Mouse (Mus musculus) forebrain, embryonic 15.5 days (tissue): ENCODE results near the gene Wfdc6a. TPM values are rescaled to one million over a fixed set of nuclear protein-coding genes. Genes with fewer than 3 reads are reported as not detected.
A peak's percentile ranks its signal among the peaks of the same experiment; 100 is the strongest.

ENCODE experiments used
- ATAC-seq: fragments of 200-750 bp; cut with Nextera tagmentation; replicated peaks from 2 replicates; pipeline ENCODE4 v1.8.0; 2017; ENCODE audit warnings: mild to moderate bottlenecking, moderate TSS enrichment, moderate library complexity
- H3K27ac ChIP-seq: fragments of 300-500 bp; sonication (generic); replicated peaks from 2 replicates; pipeline ENCODE4 v1.5.1; 2015; ENCODE audit warnings: mild to moderate bottlenecking, inconsistent platforms
- H3K27me3 ChIP-seq: fragments of 300-500 bp; sonication (generic); 2 replicates; pipeline ENCODE4 v1.6.1; 2015; ENCODE audit warnings: inconsistent platforms
- H3K36me3 ChIP-seq: fragments of 300-500 bp; sonication (generic); 2 replicates; pipeline ENCODE4 v1.6.1; 2015; ENCODE audit warnings: mild to moderate bottlenecking, inconsistent platforms
- H3K4me1 ChIP-seq: fragments of 300-500 bp; sonication (generic); 2 replicates; pipeline ENCODE4 v1.6.1; 2015; ENCODE audit warnings: inconsistent platforms
- H3K4me2 ChIP-seq: fragments of 300-500 bp; sonication (generic); replicated peaks from 2 replicates; pipeline ENCODE4 v1.6.1; 2015; ENCODE audit warnings: mild to moderate bottlenecking, inconsistent platforms
- H3K4me3 ChIP-seq: fragments of 300-500 bp; sonication (generic); 2 replicates; pipeline ENCODE4 v1.5.1; 2015; ENCODE audit warnings: mild to moderate bottlenecking, inconsistent platforms
- H3K9ac ChIP-seq: fragments of 300-500 bp; sonication (generic); replicated peaks from 2 replicates; pipeline ENCODE4 v1.6.1; 2015; ENCODE audit warnings: mild to moderate bottlenecking, inconsistent platforms
- H3K9me3 ChIP-seq: fragments of 300-500 bp; sonication (generic); 2 replicates; pipeline ENCODE4 v1.6.1; 2016; ENCODE audit warnings: inconsistent platforms
- WGBS: fragments of 180-500 bp; shearing (Covaris S2); methylation state at CpG from one replicate; pipeline ENCODE4 v1.1.7; 2015; ENCODE audit warnings: mixed read lengths; 5-methylcytosine and 5-hydroxymethylcytosine counted together
- polyA plus RNA-seq: library from polyadenylated mRNA; unstranded; fragments of >200 nt; fragmentation: Nextera tagmentation; extraction: Ambion mirVana; gene quantifications from 2 replicates; pipeline ENCODE4 v1.2.1, GENCODE M21; 2015

The Wfdc6a gene
- polyA plus RNA-seq, 1 experiment from 2014 or later: not detected

DNA sequence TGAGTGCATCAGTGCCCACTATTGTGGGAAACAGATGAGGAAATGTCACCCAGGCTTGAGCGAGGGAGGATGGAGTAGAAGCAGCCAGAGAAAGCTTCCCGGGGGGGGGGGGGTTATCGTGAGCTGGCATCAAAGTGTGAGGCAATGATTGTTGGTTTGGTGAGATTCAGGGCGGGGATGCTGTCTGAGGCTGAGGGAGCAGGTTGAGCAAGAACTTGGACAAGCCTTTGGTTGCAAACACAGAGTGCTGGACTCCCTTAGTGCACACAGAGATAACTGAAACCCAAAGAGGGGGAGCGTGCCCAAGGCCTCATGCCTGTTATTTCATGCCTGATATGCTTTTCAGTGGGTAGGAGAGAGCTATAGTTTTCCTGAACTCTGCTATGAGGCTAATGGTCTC is 17.8 kb downstream of the Wfdc6a start:
- Histone ChIP-seq H3K9me3 (no peaks in the 10 kb centered on the region), H3K4me3 (no peak overlapping the region), H3K4me1 (peaks cover 17% of the 10 kb centered on the region), H3K9ac (no peak overlapping the region), H3K27ac (no peak overlapping the region), H3K27me3 (peaks cover 6% of the 10 kb centered on the region; the same call in 1 of the 2 replicates), H3K4me2 (no peak overlapping the region), H3K36me3 (no peaks in the 10 kb centered on the region)
- no peak for ATAC-seq
- 95% methylated on average over 5 of the region's 5 CpGs for WGBS

DNA sequence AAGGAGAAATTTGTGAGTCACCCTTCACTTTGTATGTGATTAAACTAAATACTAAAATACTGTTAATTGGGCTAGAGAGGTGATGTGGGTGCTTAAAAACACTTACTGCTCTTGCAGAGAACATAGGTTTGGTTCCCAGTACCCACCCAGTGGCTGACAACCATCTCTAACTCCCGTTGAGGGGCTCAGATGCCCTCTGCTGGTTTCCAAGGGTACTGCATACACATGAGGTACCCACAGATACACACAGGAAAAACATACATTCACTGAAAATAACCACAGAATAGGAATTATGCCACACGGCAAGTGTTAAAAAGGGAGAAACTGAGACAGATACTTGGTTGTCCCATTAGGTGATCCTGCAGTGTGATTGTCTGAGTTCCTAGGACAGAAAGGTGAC is 18.2 kb downstream of the Wfdc6a start:
- no peak overlapping the region for H3K4me2 ChIP-seq
- H3K9me3 ChIP-seq: no peaks in the 10 kb centered on the region
- no peak overlapping the region for H3K4me3 ChIP-seq
- no peak overlapping the region for H3K27ac ChIP-seq
- peaks cover 18% of the 10 kb centered on the region for H3K4me1 ChIP-seq
- WGBS: 90% methylated on average over 2 of the region's 2 CpGs
- ATAC-seq: no peak
- peaks cover 6% of the 10 kb centered on the region; the same call in 1 of the 2 replicates for H3K27me3 ChIP-seq
- no peak overlapping the region for H3K9ac ChIP-seq
- no peaks in the 10 kb centered on the region for H3K36me3 ChIP-seq

DNA sequence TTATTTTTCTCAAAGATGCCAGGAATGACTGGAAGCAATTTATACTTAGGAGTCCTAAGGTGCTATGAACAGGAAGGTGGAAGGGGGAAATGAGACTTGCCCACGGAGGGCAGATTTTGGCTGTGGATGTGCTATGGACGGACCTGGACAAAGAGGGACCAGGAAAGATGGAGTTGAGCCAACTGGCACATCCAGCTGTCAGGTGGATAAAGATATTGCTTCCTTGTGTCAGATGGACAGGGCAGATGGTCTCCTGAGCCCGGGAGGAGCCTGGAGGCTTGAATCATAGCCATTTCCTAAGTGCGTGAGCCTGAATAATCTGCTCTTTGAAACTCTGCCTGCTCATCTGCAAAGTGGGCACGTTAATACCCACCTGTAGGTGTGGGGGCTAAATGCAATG is 20.9 kb downstream of the Wfdc6a start:
- Histone ChIP-seq H3K9me3 (no peaks in the 10 kb centered on the region), H3K9ac (no peak overlapping the region), H3K27me3 (peaks cover 6% of the 10 kb centered on the region; the same call in 1 of the 2 replicates), H3K4me2 (no peak overlapping the region), H3K4me1 (peaks cover 18% of the 10 kb centered on the region), H3K27ac (no peak overlapping the region), H3K4me3 (no peak overlapping the region), H3K36me3 (no peaks in the 10 kb centered on the region)
- no peak for ATAC-seq
- 65% methylated on average over 5 of the region's 5 CpGs for WGBS

DNA sequence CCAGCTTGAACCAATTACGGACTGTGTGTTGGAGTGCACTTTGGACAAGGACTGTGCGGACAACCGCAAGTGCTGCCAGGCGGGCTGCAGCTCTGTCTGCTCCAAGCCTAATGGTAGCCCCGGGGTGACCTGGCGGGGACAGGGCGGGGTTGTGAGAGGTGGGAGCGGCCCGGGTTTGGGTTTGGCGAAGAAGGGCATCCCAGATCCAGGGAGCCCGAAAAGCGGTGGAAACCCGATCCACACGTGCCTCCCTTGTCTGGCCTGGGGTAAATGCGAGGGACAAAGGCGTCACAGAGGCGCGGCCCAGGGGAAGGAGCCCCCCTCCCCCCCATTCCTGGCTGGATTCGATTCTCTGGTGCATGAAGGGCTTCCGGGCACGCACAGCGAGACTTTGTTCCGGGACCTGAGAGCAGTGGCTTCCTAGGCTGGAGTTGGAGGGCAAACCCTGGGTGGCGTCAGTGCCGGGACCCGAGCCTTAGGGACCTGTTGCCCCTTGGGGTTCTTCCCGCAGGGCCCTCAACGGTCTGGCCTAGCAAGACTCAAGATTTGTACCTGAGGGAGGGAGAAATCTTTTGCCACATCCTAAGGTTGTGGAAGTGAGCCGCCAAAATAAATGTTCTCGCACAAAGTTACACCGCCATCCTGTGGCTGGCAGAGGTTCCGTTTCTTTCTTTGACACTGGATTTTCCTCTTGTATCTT is 21.8 kb downstream of the Wfdc6a start:
- peak overlapping the region; percentile 50 for H3K4me3 ChIP-seq
- ATAC-seq: peak; percentile 57
- H3K9ac ChIP-seq: peak overlapping the region; percentile 53
- peak overlapping the region; percentile 99 for H3K4me2 ChIP-seq
- H3K27ac ChIP-seq: no peak overlapping the region
- peaks cover 6% of the 10 kb centered on the region; the same call in 1 of the 2 replicates for H3K27me3 ChIP-seq
- no peaks in the 10 kb centered on the region for H3K9me3 ChIP-seq
- peaks cover 18% of the 10 kb centered on the region for H3K4me1 ChIP-seq
- H3K36me3 ChIP-seq: no peaks in the 10 kb centered on the region
- 2% methylated on average over 32 of the region's 32 CpGs for WGBS

DNA sequence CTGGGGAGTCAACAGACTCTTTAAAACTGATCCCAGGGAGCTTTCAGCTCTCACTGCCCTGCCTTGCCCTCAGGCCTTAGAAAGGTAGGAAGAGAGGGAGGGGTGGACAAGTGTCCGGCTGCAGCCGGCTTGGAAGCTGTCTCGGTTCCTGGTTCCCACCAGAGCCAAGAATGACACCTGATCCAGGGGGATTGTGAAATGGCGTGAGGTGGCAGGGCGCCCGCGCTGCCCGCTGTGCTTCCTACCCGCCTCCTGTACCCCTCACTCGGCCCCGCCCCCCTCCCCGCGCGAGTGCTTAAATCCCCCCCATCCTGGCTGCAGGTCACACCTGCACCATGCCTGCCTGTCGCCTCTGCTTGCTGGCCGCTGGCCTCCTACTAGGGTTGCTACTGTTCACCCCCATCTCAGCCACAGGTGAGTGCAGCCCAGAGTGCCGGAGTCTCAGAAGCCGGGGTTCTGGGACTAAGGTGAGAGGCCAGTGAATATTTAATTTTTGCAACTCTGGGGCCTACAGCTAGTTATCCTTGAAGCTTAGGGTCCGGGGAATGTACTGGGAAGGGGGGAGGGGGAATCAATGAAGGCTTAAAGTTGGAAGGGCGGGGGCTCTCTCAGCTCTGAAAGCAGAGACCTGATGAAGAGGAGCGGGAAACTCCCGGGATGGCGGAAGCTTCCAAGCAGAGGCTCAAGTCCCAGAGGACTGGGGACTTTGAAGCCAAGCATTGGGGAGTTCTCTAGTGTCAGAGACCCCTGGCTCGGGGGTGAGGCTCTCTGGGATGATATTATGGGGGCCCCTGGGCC is 22.7 kb downstream of the Wfdc6a start, which contains the start of gene Wfdc2:
Gene Wfdc2, plus strand, starts transcription at position 23 of the 798 bp plus-strand sequence.
- Histone ChIP-seq H3K4me2 (peak within 1 kb of the TSS; percentile 99), H3K4me3 (peak within 1 kb of the TSS; percentile 50), H3K9ac (peak within 1 kb of the TSS; percentile 53), H3K9me3 (no peaks in the 10 kb centered on the region), H3K36me3 (no peaks in the 10 kb centered on the region), H3K27me3 (peaks cover 6% of the 10 kb centered on the region; the same call in 1 of the 2 replicates), H3K4me1 (peaks cover 18% of the 10 kb centered on the region), H3K27ac (no peak within 1 kb of the TSS)
- WGBS: 2% methylated on average over 24 of the region's 24 CpGs
- ATAC-seq: no peak

DNA sequence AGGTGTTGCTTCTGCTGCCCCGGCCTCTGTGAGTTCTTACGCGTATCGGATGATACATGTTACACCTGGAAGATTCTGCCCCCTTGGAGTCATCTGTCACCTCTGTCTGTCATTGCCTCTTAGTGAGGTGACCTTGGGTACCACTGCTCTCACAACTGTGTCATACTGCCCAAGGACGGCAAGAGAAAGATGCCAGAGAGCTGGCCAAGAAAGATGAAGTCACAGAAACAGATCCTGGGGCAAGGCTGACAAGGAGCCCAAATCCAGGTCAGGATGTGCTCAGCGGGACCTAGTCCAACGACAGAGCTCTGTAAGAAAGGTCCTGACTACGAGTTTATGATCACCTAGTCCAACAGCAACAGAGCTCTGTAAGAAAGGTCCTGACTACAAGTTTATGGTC is 25.1 kb downstream of the Wfdc6a start:
- no peak for ATAC-seq
- Histone ChIP-seq H3K27ac (no peak overlapping the region), H3K9ac (no peak overlapping the region), H3K4me1 (peaks cover 18% of the 10 kb centered on the region), H3K4me2 (no peak overlapping the region), H3K9me3 (no peaks in the 10 kb centered on the region), H3K36me3 (no peaks in the 10 kb centered on the region), H3K27me3 (peaks cover 6% of the 10 kb centered on the region; the same call in 1 of the 2 replicates), H3K4me3 (no peak overlapping the region)
- WGBS: 92% methylated on average over 8 of the region's 8 CpGs

DNA sequence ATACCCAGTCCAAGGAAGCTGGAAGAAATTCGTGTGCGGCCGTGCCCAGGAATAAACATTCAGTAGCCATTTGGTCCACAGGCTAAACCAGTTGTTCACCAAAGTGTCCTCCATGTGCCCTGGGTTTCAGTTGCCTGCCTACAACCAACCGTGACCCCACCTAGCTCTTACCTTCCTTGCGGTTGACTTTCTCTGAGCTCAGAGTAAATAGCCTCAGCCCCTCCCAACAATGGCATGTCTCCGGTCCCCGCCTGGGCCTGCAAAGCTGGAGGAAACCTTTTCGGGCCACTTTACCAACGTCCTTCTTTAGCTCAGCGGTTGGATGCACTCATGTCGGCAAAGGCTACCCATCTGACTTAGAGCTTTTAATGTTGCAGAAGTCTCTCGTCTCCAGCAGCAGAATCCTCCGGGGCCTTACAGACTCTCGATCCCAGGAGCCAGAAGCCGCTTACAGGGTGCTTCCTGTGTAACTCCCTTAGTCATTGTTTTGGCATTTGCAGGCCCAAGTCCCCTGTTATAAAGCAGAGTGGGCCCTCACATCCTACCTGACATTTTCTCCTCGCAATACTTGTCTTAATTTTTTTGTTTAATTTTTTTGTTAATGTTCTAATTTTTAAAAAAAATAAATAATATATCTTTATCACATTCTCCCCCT is 26.1 kb downstream of the Wfdc6a start:
- no peak overlapping the region for H3K4me3 ChIP-seq
- H3K9me3 ChIP-seq: no peaks in the 10 kb centered on the region
- H3K27ac ChIP-seq: no peak overlapping the region
- no peak overlapping the region for H3K9ac ChIP-seq
- H3K36me3 ChIP-seq: no peaks in the 10 kb centered on the region
- no peak for ATAC-seq
- H3K27me3 ChIP-seq: peaks cover 6% of the 10 kb centered on the region; the same call in 1 of the 2 replicates
- H3K4me2 ChIP-seq: no peak overlapping the region
- H3K4me1 ChIP-seq: peaks cover 18% of the 10 kb centered on the region
- WGBS: 55% methylated on average over 16 of the region's 16 CpGs

DNA sequence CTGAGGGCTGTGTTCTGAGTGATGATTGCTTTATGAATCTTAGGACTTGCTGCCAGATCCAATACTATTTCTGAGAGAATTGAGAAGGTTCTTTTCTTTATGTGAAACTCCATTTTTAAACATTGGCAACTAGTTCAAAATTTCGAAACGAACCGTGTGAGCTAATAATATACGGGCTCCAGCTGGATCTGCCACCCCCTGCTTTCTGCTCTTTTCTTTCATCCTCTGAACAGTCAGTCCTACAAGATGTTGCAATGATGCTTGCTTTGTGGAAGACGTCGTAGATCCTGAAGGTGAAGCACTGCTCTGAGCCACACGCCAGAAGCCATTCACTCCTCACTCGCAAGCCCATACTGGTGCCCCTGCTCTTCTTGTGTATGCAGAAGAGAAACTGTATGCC is 26.8 kb downstream of the Wfdc6a start:
- 85% methylated on average over 8 of the region's 8 CpGs for WGBS

DNA sequence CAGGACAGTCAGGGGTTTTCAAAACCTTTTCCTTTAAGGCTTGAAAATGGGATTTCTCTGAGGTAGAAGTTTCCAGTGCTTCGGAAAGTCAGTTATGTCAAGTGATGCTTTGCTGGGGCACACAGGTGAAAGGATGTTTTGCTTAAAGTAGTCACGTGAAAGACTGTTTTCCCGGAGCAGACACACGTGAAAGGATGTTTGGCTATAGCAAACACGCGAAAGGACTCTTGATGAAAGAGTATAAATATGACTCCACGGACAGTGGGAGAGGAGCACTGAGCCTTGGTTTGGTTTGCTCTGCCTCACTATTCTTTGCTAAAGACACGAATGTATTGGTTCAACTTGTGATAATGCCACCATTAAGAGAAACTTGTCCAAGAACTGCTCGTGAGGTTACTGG is 33.7 kb downstream of the Wfdc6a start:
- 90% methylated on average over 9 of the region's 9 CpGs for WGBS
- no peak overlapping the region for H3K4me2 ChIP-seq
- ATAC-seq: no peak

More for the DNA sequence above, 26.8 kb downstream of the Wfdc6a start:
- Histone ChIP-seq H3K27me3 (peaks cover 5% of the 10 kb centered on the region; the same call in 1 of the 2 replicates), H3K4me2 (no peak overlapping the region), H3K4me1 (peaks cover 11% of the 10 kb centered on the region), H3K9ac (no peak overlapping the region), H3K27ac (no peak overlapping the region), H3K36me3 (no peaks in the 10 kb centered on the region), H3K9me3 (no peaks in the 10 kb centered on the region), H3K4me3 (no peak overlapping the region)
- ATAC-seq: no peak

DNA sequence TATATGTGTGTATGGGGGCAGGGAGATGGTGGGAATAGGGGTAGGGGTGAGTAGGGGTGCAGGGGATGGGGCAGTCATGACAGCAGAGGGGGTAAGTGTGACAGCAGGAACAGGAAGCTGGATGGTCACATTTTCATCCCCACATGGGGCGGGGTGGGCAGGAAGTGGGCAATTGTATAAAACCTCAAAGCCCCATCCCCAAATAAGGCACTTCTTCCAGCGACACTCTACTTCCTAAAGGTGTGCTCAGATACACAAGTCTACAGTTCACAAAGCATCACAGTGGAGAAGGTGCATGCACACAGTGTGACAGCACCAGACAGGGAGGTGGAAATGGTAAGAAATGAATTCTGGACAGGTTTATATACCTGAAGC is 34.4 kb downstream of the Wfdc6a start:
- WGBS: 78% methylated on average over 2 of the region's 2 CpGs
- no peak for ATAC-seq
- Histone ChIP-seq H3K9ac (no peak overlapping the region), H3K9me3 (no peaks in the 10 kb centered on the region), H3K4me3 (no peak overlapping the region), H3K27ac (no peak overlapping the region), H3K4me2 (no peak overlapping the region), H3K36me3 (no peaks in the 10 kb centered on the region), H3K4me1 (no peaks in the 10 kb centered on the region), H3K27me3 (no peaks in the 10 kb centered on the region)

More for the DNA sequence above, 33.7 kb downstream of the Wfdc6a start:
- H3K27me3 ChIP-seq: no peaks in the 10 kb centered on the region
- no peaks in the 10 kb centered on the region for H3K36me3 ChIP-seq
- H3K9ac ChIP-seq: no peak overlapping the region
- no peaks in the 10 kb centered on the region for H3K4me1 ChIP-seq
- no peaks in the 10 kb centered on the region for H3K9me3 ChIP-seq
- no peak overlapping the region for H3K27ac ChIP-seq
- H3K4me3 ChIP-seq: no peak overlapping the region

DNA sequence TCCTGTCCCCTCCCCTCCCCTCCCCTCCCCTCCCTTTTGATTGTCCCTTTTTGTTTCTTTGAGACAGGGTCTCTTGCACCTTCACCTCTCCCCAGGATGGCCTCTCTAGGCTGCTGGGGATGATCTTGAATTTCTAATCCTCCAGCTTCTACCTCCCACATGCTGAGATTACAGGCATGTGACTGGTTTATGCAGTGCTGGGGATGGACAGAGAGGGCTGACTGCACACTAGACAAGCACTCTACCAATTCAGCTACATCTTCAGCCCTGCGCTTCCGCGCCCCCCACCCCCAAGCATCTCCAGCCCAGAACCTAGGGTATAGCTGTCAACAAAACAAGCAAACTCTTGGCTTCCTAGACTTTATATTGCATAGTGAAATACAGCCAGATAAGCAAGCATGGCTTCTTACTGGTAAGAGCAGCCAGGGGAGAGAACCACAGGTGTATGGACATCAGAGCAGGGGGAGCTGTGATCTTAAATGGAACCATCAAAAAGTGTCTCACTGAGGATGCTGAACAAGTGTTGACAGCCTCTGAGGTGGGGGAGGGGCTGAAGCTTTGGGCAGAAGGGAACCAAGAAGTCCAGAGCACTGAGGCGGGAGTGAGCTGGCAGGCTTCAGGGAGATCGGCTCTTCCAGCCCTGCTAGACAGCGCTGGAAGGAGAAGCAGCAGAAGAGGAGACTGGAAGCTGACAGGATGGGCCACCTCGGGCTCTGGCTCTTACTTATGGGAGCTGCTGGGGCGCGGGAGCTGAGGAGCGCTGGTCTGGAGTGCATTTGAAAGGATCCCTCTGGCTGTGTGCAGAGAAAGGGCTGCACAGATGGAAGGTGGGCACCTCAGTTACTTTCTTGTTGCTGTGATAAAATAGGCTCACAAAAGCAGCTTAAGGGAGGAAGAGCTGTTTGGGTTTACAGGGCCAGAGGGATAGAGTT is 35.0 kb downstream of the Wfdc6a start:
- Histone ChIP-seq H3K9ac (no peak overlapping the region), H3K4me3 (no peak overlapping the region), H3K9me3 (no peaks in the 10 kb centered on the region), H3K27me3 (no peaks in the 10 kb centered on the region), H3K4me1 (no peaks in the 10 kb centered on the region), H3K36me3 (no peaks in the 10 kb centered on the region), H3K27ac (no peak overlapping the region), H3K4me2 (no peak overlapping the region)
- ATAC-seq: no peak
- WGBS: 21% methylated on average over 10 of the region's 10 CpGs
